13 mouse cellular contexts compared by ENCODE assay signal in the genomic region with DNA sequence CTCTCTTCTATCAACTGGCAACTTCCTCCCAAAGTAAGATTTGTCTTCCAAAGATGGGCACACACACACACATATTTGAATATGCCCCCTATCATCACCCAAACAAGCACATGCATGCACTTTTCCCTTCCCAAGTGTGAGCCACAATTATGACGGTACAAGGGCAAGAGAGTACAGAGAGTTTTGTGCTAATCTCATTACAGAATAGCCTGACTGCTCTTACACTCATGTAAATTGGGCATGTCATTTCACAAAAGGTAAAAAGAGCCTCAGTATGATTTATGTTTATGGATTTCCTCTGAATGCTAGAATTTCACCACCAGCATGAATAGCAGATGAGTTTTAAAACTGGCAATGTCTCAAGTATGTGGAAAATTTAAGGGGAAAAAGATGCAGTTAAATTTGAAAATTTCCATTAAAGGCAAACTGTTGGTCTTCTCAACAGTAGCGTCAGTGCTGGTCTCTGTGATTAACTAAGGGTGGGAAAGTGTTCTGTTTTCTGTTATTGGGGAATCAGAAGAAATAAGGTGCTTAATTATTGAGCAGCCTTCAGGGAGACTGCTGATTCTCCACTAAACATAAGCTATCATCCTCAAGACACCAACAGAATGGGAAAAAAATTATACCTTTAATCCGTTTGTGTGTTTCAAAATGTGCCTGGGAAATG.
"Had no signal": no experiment of that assay in that cellular context is flagged by ENCODE, and none has a peak within 500 bp of the region (broad histone marks: within the 10 kb centered on the region; RNA-seq: fewer than 3 reads in every experiment).

No protein-coding gene starts in this region.

- H3K36me3 ChIP-seq: limb, embryonic 15.5 days; liver, embryonic 12.5 days; midbrain, embryonic 12.5 days; stomach, embryonic 15.5 days had no signal

- H3K4me1 ChIP-seq: limb, embryonic 15.5 days; liver, embryonic 12.5 days; midbrain, embryonic 12.5 days; stomach, embryonic 15.5 days had no signal

- H3K27ac ChIP-seq: left cerebral cortex, adult 2 months; limb, embryonic 15.5 days; liver, embryonic 12.5 days; midbrain, embryonic 12.5 days; stomach, embryonic 15.5 days had no signal

- H3K4me3 ChIP-seq: left cerebral cortex, adult 2 months; limb, embryonic 15.5 days; liver, embryonic 12.5 days; midbrain, embryonic 12.5 days; stomach, embryonic 15.5 days had no signal

- H3K9me3 ChIP-seq: limb, embryonic 15.5 days; liver, embryonic 12.5 days; midbrain, embryonic 12.5 days; stomach, embryonic 15.5 days had no signal

- H3K27me3 ChIP-seq: limb, embryonic 15.5 days; liver, embryonic 12.5 days; midbrain, embryonic 12.5 days; stomach, embryonic 15.5 days had no signal

- DNase-seq: kidney, adult 8-10 months; kidney, postnatal 25 days; lung, embryonic 14.5 days; lung, postnatal 10 days; lung, postnatal 4 days; right cerebral cortex, postnatal 14 days; thymus, adult 2 months; thymus, postnatal 25 days had no signal

- ATAC-seq: liver, embryonic 12.5 days had no signal

- H3K9ac ChIP-seq: limb, embryonic 15.5 days; liver, embryonic 12.5 days; lung, embryonic 14.5 days; midbrain, embryonic 12.5 days; stomach, embryonic 15.5 days had no signal

- H3K4me2 ChIP-seq: limb, embryonic 15.5 days; liver, embryonic 12.5 days; lung, embryonic 14.5 days; midbrain, embryonic 12.5 days; stomach, embryonic 15.5 days had no signal
